Mouse (Mus musculus) liver, adult 10 weeks (tissue): ENCODE results near the gene Vmn2r36. TPM values are rescaled to one million over a fixed set of nuclear protein-coding genes. Genes with fewer than 3 reads are reported as not detected.

Experiments used
- polyA plus RNA-seq: library from polyadenylated mRNA; stranded (reverse); fragments of 350-450 nt; fragmentation: Illumina TruSeq; extraction: RNeasy Lipid Tissue Mini Kit (QIAGEN cat#74804); gene quantifications from one replicate; pipeline ENCODE4 v1.2.3, GENCODE M21; 2014; ENCODE audit warnings: low read depth, low replicate concordance

Vmn2r36 gene
- not detected for polyA plus RNA-seq

DNA sequence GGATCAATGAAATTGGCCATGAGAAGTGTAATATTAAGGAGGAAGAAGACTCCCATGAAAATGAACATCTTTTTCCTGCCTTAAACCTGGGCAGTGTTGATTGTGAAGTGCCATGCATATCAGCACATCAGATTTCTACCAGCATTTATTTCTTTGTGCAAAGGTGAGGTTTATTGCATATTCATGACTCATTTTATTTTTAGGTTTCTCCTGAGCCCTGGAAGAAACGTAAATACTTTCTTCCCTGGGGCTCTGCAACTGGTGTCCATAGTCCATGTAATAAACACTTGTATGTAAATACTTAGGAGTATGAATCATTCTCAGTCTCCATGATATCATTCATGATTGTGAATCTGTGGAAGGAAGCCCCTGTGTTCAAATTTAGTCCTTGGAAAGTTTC, at the start of gene Vmn2r36:
Gene Vmn2r36, minus strand, starts transcription at position 101 of the 400 bp plus-strand sequence.

Other genes starting within 250 kb of the Vmn2r36 start
- not detected for gene Vmn2r34, start 213.0 kb downstream of the Vmn2r36 start, polyA plus RNA-seq
- gene Vmn2r35, start 82.6 kb downstream of the Vmn2r36 start, polyA plus RNA-seq: not detected